Mouse (Mus musculus) brown adipose tissue, adult 24 weeks (tissue): ENCODE results near the gene Olfr746. TPM values are rescaled to one million over a fixed set of nuclear protein-coding genes. Genes with fewer than 3 reads are reported as not detected.

ENCODE experiments used
- H3K27ac ChIP-seq: fragments of 200-500 bp; replicated peaks from 2 replicates; pipeline ENCODE4 v1.5.1; 2012; ENCODE audit warnings: low read depth, mild to moderate bottlenecking, low read length
- H3K4me1 ChIP-seq: fragments of 200-500 bp; 2 replicates; pipeline ENCODE4 v1.6.1; 2012; ENCODE audit warnings: low read length, mixed read lengths; ENCODE audit not compliant: control insufficient read depth, insufficient read depth, insufficient read length
- H3K4me3 ChIP-seq: fragments of 200-500 bp; 2 replicates; pipeline ENCODE4 v1.5.1; 2012; ENCODE audit warnings: low read depth, mild to moderate bottlenecking, low read length, moderate library complexity; ENCODE audit not compliant: insufficient read depth
- polyA plus RNA-seq: library from polyadenylated mRNA; stranded (reverse); fragments of >200 nt; gene quantifications from 2 replicates; pipeline ENCODE4 v1.2.4, GENCODE M21; 2012; ENCODE audit not compliant: missing spikeins, insufficient read depth, insufficient read length

Olfr746 gene
- polyA plus RNA-seq, result not detected in 2 replicates

- no peak within 1 kb of the TSS for H3K4me3 ChIP-seq
- H3K27ac ChIP-seq, result no peak within 1 kb of the TSS
- H3K4me1 ChIP-seq, result no peaks in the 10 kb centered on the region
Measured at GRCm38 (mm10) chr14:50646783-50647182, at the start of gene Olfr746. Gene Olfr746 (plus strand): TSS chr14:50647083.

GRCm38 (mm10) chr14:50614579-50614978 is 32.3 kb upstream of the Olfr746 start, which contains the start of gene Olfr744:
Gene Olfr744 (plus strand): TSS chr14:50614879.
- Histone ChIP-seq H3K27ac (no peak within 1 kb of the TSS), H3K4me3 (no peak within 1 kb of the TSS), H3K4me1 (no peaks in the 10 kb centered on the region)

- no peaks in the 10 kb centered on the region for H3K4me1 ChIP-seq
- H3K27ac ChIP-seq, result no peak within 1 kb of the TSS
- H3K4me3 ChIP-seq, result no peak within 1 kb of the TSS
Measured at GRCm38 (mm10) chr14:50639088-50639487, 7.8 kb upstream of the Olfr746 start, which contains the start of gene Olfr745. Gene Olfr745 (plus strand): TSS chr14:50639388.

GRCm38 (mm10) chr14:50693106-50693505 is 46.2 kb downstream of the Olfr746 start, which contains the start of gene Olfr747:
Gene Olfr747 (minus strand): TSS chr14:50693206.
- H3K4me1 ChIP-seq, result no peaks in the 10 kb centered on the region
- no peak within 1 kb of the TSS for H3K4me3 ChIP-seq
- no peak within 1 kb of the TSS for H3K27ac ChIP-seq

Other genes with a start within 250 kb of the Olfr746 start
- not detected in 2 replicates for gene Olfr738, start 239.5 kb upstream of the Olfr746 start, polyA plus RNA-seq
- not detected in 2 replicates for gene Olfr739, start 228.5 kb upstream of the Olfr746 start, polyA plus RNA-seq
- not detected in 2 replicates for gene Olfr740, start 201.5 kb upstream of the Olfr746 start, polyA plus RNA-seq
- not detected in 2 replicates for gene Olfr741, start 174.3 kb upstream of the Olfr746 start, polyA plus RNA-seq
- not detected in 2 replicates for gene Olfr742, start 143.5 kb upstream of the Olfr746 start, polyA plus RNA-seq
- not detected in 2 replicates for gene Olfr743, start 125.2 kb upstream of the Olfr746 start, polyA plus RNA-seq
- not detected in 2 replicates for gene Olfr744, start 32.2 kb upstream of the Olfr746 start, polyA plus RNA-seq
- gene Olfr745, start 7.7 kb upstream of the Olfr746 start, polyA plus RNA-seq, result not detected in 2 replicates
- not detected in 2 replicates for gene Olfr747, start 46.1 kb downstream of the Olfr746 start, polyA plus RNA-seq
- not detected in 2 replicates for gene Olfr748, start 60.3 kb downstream of the Olfr746 start, polyA plus RNA-seq
- not detected in 2 replicates for gene Olfr749, start 98.0 kb downstream of the Olfr746 start, polyA plus RNA-seq
- 11.1 and 15.2 TPM in 2 replicates for gene Ttc5, start 138.4 kb downstream of the Olfr746 start, polyA plus RNA-seq
- gene Ccnb1ip1, start 160.6 kb downstream of the Olfr746 start, polyA plus RNA-seq, result not detected in 2 replicates
- 12.6 and 13.2 TPM in 2 replicates for gene Parp2, start 160.8 kb downstream of the Olfr746 start, polyA plus RNA-seq
- gene Tep1, start 223.5 kb downstream of the Olfr746 start, polyA plus RNA-seq, result 29.1 and 29.6 TPM in 2 replicates